Mouse (Mus musculus): ENCODE data around the gene Ola1.

Ola1 gene

GRCm38 (mm10) chr2:73146111-73146510 is 72.6 kb downstream of the Ola1 start:
- no peak for DNase-seq (ENCODE audit: low read depth, low spot score)

- DNase-seq (ENCODE audit: low read depth, low spot score) = no peak
Measured at GRCm38 (mm10) chr2:73143732-73144131, 75.0 kb downstream of the Ola1 start.

GRCm38 (mm10) chr2:73142832-73143470 is 75.8 kb downstream of the Ola1 start:
- no peak for DNase-seq (ENCODE audit: low read depth, low spot score)

GRCm38 (mm10) chr2:73132897-73133296 is 85.8 kb downstream of the Ola1 start:
- DNase-seq (ENCODE audit: low read depth, low spot score) = no peak

GRCm38 (mm10) chr2:73127686-73128085 is 91.0 kb downstream of the Ola1 start:
- no peak for DNase-seq (ENCODE audit: low read depth, low spot score)

- DNase-seq (ENCODE audit: low read depth, low spot score) = no peak
Measured at GRCm38 (mm10) chr2:73118781-73119180, 99.9 kb downstream of the Ola1 start.

- DNase-seq (ENCODE audit: low read depth, low spot score) = no peak
Measured at GRCm38 (mm10) chr2:73107089-73107488, 111.6 kb downstream of the Ola1 start.

- no peak for DNase-seq (ENCODE audit: low read depth, low spot score)
Measured at GRCm38 (mm10) chr2:73096491-73096890, 122.2 kb downstream of the Ola1 start.

- DNase-seq (ENCODE audit: low read depth, low spot score) = no peak
Measured at GRCm38 (mm10) chr2:73095300-73095699, 123.4 kb downstream of the Ola1 start.

- no peak for DNase-seq (ENCODE audit: low read depth, low spot score)
Measured at GRCm38 (mm10) chr2:73093032-73093431, 125.7 kb downstream of the Ola1 start.

GRCm38 (mm10) chr2:73091302-73091701 is 127.4 kb downstream of the Ola1 start:
- no peak for DNase-seq (ENCODE audit: low read depth, low spot score)

- DNase-seq (ENCODE audit: low read depth, low spot score) = no peak
Measured at GRCm38 (mm10) chr2:73087641-73088040, 131.1 kb downstream of the Ola1 start.

- DNase-seq (ENCODE audit: low read depth, low spot score) = peak; percentile 16
Measured at GRCm38 (mm10) chr2:73085669-73086304, 132.9 kb downstream of the Ola1 start.

- no peak for DNase-seq (ENCODE audit: low read depth, low spot score)
Measured at GRCm38 (mm10) chr2:73082476-73082875, 136.2 kb downstream of the Ola1 start.

GRCm38 (mm10) chr2:73081861-73082260 is 136.9 kb downstream of the Ola1 start:
- no peak for DNase-seq (ENCODE audit: low read depth, low spot score)

- no peak for DNase-seq (ENCODE audit: low read depth, low spot score)
Measured at GRCm38 (mm10) chr2:73080084-73080483, 138.6 kb downstream of the Ola1 start.

GRCm38 (mm10) chr2:73079311-73079710 is 139.4 kb downstream of the Ola1 start:
- no peak for DNase-seq (ENCODE audit: low read depth, low spot score)

GRCm38 (mm10) chr2:73073811-73074472 is 144.8 kb downstream of the Ola1 start:
- no peak for DNase-seq (ENCODE audit: low read depth, low spot score)

- DNase-seq (ENCODE audit: low read depth, low spot score) = no peak
Measured at GRCm38 (mm10) chr2:73071201-73071600, 147.5 kb downstream of the Ola1 start.

- no peak for DNase-seq (ENCODE audit: low read depth, low spot score)
Measured at GRCm38 (mm10) chr2:73070449-73071076, 148.2 kb downstream of the Ola1 start.

GRCm38 (mm10) chr2:73069223-73069825 is 149.4 kb downstream of the Ola1 start:
- DNase-seq (ENCODE audit: low read depth, low spot score) = no peak

Measured in retina, postnatal 7 days (tissue).